Mouse (Mus musculus): Measurements from ENCODE around the gene Insl5. TPM values are rescaled to one million over a fixed set of nuclear protein-coding genes. Genes with fewer than 3 reads are reported as not detected.

Insl5 gene
- not detected in 4 replicates for total RNA-seq (2023; ENCODE audit: inconsistent age)

DNA sequence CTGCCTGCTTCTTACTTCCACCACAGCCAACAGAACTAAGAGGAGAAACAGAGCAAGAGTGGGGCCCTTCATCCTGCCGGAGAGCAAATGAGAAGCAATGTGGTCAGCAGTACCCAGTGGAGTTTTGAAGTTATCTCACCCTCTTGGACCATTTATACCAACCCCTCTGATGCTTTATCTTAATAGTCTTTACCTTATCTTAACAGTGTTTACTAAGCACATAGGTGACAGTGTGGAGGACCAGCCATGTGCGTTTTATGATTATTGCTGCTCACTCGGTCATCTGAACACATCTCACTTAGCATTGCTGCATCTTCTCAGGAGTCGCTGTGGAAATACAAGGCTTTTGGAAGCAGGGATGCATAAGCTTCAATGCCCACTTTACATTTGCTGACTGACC, at the start of gene Insl5:
TSS of gene Insl5 (minus strand) at position 222 of the 400 bp plus-strand sequence.

DNA sequence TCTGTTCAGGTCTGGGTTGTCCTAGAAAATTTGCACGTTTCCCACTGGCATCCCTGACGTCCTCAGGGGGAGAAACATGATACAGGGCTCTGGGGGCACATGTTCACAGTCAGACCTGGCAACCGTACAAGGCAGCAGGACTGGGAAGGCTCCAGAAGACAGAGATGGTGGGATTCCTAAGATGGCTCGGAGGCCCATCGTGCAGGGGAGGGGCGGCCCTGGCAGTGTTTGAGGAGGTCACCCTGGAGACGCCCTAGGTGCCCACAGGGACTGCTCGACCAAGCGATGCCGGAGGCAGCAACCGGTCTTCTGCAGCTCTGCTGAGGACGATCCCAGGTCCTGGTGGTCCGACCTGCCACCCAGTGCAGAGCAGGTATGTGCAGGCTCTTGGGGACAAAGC, 48.2 kb downstream of the Insl5 start, which contains the start of gene Tctex1d1:
TSS of gene Tctex1d1 (plus strand) at position 167 of the 400 bp plus-strand sequence.

Other genes starting within 250 kb of the Insl5 start
- not detected in 4 replicates for gene Tctex1d1, start 48.2 kb downstream of the Insl5 start, total RNA-seq (2023; ENCODE audit: inconsistent age)
- 83.4 to 99.1 TPM (median 95.3 TPM) in 4 replicates for gene Mier1, start 87.5 kb upstream of the Insl5 start, total RNA-seq (2023; ENCODE audit: inconsistent age)
- gene Wdr78, start 87.7 kb upstream of the Insl5 start, total RNA-seq (2023; ENCODE audit: inconsistent age), result 5.4 to 11.6 TPM (median 8.4 TPM) in 4 replicates
- 9.2 to 11.6 TPM (median 10.5 TPM) in 4 replicates for gene Slc35d1, start 188.3 kb upstream of the Insl5 start, total RNA-seq (2023; ENCODE audit: inconsistent age)